Mouse (Mus musculus) adrenal gland, postnatal 36 days (tissue): ENCODE measurements around the gene Tmbim6. TPM values are rescaled to one million over a fixed set of nuclear protein-coding genes. Genes with fewer than 3 reads are reported as not detected.
"Not testable (repeated sequence)": the region's sequence is repeated elsewhere in the genome, so short reads cannot be mapped to it uniquely, and the experiment has no call there.

Source experiments
- DNase-seq, 2 experiments: peaks; one replicate each; pipeline ENCODE4 v3.0.0; 2021; ENCODE audit warnings: mixed read lengths in 1 of 2
- total RNA-seq, 2 experiments: library from RNA; stranded (reverse); gene quantifications; 2 replicates each; pipeline ENCODE4 v1.2.3; 2021

Tmbim6 gene
- total RNA-seq, 2 experiments from 2014 or later: 506 to 839 TPM

DNA sequence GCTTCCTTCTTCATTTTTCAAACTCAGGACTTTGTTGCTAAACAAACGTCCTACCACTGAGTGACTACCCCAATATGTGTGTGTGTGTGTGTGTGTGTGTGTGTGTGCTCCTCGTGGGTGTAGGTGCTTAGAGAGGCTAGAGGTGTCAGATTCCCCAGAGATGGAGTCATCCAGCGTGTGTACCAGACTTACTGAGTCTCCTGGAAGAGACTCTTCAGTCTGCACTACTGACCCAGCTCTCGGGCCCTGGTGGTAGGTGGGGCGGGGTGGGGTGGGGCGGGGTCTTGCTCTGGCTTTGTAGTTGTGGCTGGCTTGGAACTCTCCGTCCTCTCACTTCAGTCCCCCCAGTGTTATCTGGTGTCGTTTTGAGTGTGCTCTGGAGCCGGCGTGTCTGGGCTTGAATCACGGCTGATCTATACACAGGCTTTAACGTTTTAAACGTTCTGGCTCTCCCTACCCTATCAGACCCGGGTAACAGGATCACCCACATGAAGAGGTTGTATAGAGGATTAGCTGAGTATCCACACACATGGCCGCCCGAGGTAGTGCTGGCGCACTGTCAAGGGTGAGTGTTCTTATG is 25.1 kb downstream of the Tmbim6 start:
- DNase-seq: no peak

DNA sequence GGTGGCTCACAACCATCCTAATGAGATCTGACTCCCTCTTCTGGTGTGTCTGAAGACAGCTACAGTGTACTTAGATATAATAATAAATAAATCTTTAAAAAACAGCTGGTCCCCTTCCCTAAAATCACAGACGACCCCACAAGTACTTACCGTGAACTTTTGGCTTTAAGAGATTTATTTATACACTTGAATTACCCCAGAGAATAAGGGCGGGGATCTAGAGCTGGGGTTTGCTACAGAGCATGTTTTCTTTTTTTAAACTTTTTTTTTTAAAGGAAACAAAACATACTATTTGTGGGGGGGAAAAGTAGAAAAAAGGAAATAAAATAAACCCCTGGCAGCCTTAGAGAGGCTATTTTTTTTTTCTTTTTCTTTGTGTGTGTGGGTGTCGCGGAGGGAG is 27.4 kb downstream of the Tmbim6 start:
- no peak for DNase-seq

DNA sequence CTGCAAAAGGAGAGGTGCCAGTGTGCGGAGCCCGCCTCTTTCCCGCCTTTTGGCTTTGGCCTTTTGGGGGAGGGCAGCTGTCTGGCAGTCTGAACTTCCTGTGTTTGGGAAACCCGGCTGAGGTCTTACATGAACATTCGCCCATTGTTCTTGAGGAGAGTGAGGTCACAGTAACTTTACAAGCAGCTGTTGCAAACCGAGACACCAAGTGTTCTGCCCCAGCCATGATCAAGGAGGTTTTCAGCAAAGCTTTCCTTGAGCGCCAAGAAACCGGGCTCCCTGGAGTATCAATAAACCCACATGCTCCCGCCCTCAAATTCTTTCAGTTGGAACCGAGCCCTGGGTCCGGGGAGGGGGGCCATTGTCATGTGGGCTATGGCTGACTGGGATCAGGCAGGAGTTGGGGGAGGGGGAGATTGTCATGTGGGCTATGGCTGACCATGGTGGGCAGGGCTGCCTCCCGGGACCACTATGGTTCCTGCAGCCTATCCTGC is 27.9 kb downstream of the Tmbim6 start:
- peak; percentile 51 to 72 for DNase-seq

DNA sequence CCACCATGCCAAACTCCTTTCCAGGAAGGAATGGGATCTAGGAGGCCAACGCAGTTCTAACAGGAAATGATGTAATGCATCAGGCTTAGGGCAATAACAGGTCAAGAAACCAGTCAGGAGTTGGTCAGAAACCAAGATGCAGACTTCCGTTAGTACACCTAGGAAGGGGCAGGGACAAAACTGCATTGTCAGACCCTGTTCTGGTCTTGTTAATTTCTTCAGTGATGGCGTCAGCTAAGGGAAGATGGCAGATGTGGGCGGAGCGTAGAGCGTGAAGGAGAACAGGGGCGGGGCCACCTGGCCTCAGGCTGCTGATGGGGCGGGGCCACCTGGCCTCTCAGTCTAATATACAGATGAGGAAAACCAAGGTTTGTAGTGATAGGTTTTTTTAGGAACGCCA is 28.5 kb downstream of the Tmbim6 start:
- peak; percentile 28 to 52 for DNase-seq

DNA sequence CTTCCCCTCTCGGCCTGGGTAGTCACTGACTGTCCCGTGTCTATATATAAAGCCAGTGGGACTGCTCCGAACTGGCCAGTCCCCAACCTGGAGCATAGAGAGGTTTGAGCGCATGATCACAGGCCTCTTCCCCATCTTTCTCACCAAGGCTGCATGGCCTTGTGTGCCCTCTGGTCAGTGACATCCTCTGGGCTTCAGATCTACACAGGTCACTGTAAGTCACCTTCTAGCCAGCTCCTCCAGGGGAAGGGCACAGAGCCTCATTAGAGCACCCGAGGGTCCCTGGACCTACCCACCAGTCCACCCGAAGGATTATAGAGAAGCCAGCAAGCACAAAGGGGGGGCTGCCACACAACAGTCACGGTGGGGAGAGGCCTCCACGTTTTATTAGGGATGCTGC is 29.0 kb downstream of the Tmbim6 start:
- no peak for DNase-seq

DNA sequence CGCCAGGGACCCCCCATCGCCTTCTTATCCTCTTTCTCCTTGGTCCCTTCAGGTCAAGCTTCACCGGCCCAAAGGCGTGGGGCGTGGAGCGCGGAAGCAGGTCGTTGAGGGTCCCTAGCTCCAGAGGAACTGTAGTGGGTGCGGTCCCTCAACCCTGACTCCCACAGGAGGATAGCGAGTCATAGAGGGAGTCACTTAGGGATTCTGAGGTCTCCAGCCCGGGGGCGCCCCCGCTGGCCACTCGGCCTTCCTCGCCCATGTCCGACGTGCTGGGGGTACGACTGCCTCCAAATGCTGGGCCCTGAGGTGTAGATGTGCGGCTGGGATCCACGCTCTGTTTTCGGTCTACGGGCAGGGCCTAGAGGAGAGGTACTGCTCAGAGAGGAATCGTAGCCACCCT is 29.9 kb downstream of the Tmbim6 start:
- DNase-seq: no peak

DNA sequence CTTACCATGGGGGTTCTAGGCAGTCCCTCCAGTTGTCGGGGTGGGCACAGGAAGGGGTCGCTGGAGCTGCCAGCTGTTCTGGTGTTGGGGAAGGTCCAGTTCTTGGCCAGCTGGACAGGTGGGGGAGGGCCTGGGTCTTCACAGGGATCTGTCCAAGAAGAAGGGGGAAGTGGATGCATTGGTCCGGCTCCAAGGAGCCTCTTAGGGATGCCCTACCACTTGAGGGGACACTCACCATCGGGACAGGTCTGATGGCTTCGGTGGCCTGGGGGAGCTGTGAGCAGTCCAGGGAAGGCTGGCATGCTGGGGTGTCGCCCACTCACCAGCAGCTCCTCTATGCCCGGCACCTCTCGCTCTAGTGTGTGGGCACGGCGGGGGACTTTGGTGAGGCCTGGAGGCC is 30.4 kb downstream of the Tmbim6 start:
- DNase-seq: no peak

DNA sequence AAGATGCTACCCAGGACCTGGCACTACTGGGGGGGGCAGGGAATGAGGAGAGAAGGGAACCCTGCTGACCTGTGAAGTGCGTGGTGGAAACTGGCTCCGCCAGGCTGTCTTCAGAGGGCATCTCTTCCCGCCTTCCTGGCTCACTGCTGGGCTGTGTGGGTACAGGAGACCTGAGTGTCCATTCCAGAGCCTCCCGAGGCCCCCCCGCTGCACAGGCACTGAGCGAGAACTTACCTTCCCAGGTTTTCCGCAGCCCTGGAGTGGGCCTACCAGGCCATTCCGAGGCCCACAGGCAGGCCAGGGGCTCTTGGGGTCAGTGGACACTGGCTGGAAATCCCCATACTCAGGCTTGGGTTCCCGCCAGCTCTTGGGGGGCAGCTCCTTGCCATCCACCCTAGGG is 31.2 kb downstream of the Tmbim6 start:
- no peak for DNase-seq

DNA sequence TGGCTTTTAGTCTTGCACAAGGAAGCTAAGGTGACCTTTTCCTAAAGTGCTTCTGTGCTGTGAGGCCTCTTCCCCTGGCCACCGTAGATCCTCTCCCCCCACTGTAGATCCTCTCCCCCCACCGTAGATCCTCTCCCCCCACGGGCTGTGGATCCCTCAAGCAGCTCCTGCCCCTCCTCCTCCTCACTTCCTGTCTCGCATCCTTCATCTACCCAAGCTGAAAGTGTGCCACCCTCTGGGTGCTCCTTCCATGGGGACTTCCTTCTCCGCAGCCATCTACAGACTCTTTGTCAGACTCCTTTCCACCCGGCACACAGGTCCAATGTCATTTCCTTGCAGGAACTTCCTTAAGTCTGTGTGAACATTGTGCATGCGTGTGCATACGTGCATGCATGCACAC is 37.7 kb downstream of the Tmbim6 start:
- DNase-seq: no peak

DNA sequence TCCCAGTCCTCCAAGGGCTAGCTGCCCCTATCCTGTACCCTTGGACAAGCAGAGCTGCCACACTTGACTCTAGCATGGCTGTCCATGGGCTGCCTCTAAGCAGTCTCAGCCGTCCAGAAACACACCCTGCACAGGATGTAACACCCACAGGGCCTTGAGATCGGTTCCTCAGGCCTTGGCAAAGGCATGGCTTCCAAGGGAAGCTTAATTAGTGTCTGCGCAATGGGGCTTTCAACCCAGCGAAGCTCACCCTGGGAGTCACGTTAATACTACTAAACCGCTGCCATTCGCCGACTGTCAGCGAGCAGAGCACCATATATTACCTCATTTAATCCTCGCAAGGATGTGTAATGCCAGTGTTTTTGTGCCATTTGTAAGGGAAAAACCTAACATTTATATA is 38.4 kb downstream of the Tmbim6 start:
- peak in 1 of 2 experiments; percentile 20 for DNase-seq

DNA sequence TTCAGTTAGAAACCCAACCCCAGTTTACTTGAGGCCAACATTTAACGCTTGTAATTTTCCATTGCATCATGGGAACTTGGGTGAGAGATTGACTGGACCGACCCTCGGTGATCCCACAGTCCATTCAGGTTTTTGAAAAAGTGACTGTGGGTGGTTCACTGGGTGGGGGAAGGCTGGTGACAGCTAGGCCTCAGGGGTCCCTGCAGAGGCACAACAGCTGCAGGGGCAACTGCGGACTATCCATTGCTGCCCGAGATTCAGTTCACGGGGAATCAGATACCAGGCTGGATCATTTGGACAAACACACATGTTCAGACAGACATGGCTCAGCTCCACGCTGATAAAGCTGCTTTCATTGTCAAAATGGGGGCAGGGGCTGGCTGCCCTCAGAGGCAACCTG is 38.8 kb downstream of the Tmbim6 start:
- DNase-seq: no peak

DNA sequence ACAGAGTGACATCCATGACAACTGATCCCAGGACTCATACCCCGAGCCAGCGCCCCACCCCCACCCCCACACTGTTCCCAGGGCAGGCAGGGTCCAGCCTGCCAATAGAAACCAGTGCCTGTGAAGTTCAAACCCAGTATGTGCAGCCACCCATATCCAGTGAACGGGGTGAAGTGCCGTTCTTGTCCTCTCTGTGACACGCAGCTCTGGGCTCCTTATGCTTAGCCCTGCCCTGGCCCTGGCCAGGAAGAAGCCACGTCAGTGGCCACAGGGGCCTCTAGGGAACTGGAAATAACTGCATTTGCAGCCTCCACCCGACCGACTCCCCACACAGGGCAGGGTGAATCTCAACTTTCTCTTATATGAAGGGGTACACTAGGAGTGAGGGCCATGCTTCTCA is 39.3 kb downstream of the Tmbim6 start:
- DNase-seq: peak in 1 of 2 experiments; percentile 28

DNA sequence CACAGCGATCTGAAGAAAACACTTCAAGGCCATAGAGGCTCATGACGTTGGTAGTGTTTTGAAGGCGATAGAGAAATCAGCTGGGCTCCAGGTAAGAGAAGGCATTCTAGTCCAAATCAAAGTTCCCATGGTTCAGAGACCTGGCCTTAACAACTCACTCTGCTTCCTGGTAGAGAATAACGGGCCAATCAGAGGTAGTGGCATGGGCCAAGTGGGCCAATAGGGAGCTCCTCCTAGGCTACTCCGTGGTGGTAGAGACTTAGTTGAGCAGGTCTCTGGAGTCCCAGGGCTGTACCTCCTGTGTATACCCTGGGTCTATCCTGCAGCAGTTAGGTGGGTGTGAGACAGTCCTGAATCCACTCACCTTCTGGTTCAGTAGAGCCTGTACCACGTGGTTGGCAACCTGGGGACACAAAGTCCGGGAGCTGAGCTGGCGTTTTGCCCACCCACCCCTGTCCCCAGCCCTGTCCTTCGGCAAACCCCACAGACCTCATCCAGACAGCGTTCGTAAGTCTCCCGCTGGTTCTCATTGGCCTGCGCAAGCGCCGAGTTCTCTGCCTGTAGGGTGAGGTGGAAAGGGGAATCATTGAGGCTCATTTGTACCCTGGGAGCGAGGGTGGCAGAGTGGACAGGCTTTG is 40.5 kb downstream of the Tmbim6 start:
- DNase-seq: peak in 1 of 2 experiments; percentile 25

DNA sequence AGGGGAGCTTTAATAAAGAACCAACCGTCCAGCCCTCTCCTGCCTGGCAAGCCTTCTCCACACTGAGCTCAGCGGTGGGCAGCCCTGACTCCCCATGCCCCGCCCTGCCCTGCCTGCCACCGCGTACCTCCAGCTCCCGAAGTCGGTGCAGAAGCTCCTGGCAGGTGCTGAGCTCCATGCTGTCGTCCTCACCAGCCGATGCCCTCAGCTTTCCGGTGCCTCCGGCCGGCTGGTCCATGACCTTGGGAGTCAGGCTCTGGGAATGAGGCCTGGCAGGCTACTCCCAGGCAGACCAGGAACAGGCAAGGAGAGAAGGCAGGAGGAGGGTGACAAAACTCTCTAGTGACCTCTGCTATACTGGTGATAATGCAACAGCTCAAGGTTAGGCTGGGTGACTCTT is 41.2 kb downstream of the Tmbim6 start:
- DNase-seq: peak; percentile 82 to 83

DNA sequence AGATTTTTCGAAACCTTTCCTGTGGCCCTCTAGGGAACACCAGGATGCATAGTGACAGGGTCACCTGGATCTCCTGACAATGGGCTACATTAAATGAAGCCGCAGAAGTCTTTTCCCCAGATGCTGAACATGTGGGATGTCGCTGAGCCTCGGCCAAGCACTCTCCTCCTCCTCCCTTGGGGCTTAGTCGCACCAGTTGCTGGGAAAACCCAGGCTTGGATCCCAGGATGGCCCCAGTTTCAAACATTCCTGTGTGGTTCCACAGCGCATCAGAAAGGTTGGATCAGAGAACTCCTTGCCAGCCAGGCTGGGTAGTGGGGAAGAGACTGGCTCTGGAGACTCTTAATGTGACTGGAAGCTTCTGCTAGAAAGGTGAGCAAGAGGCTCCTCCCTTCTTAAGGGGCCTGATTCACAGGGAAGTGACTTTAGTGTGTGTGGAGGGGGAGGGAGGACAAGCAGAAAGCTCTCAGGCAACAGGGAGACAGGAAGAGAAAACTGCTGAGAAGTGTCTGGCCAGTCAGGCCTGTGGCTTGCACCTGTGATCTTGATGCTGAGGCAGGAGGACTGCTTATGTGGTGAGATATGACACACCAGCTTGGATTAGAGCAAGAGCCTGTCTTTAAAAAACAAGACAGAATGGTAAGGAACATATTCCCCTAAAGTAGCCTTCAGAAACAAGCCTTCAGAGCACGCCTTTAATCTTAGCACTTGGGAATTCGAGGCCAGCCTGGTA is 46.5 kb downstream of the Tmbim6 start:
- DNase-seq: no peak

DNA sequence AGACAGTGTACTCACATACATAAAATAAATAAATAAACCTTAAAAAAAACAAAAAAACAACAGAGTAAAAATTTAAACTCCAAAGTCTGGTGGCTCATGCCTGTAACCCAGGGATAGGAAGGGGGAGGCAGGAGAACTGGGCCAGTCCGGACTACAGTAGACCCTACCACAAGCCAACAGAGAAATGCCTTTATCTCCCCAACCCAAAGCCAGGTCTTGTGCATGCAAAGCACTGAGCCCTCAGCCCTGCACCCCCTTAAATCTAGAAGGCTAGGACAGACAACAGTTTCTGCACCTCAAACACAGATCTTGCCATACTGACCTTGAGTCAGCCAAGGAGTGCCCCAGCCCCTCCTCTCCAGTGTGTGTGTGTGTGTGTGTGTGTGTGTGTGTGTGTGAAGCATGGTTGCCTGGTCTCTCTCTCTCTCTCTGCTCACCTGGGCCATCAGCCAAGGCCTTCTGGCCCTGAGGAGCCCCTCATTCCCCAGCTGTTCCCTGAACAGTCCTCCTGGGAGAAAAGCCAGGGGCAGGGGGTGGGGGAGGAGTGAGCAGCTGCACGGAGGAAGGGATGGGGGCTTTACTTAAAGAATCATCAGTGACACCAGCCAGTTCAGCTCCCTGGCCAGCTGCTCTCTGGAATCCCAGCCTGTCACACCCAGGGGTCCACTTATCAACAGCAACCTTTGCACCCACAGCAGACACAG is 47.6 kb downstream of the Tmbim6 start:
- peak in 1 of 2 experiments; percentile 55 for DNase-seq

DNA sequence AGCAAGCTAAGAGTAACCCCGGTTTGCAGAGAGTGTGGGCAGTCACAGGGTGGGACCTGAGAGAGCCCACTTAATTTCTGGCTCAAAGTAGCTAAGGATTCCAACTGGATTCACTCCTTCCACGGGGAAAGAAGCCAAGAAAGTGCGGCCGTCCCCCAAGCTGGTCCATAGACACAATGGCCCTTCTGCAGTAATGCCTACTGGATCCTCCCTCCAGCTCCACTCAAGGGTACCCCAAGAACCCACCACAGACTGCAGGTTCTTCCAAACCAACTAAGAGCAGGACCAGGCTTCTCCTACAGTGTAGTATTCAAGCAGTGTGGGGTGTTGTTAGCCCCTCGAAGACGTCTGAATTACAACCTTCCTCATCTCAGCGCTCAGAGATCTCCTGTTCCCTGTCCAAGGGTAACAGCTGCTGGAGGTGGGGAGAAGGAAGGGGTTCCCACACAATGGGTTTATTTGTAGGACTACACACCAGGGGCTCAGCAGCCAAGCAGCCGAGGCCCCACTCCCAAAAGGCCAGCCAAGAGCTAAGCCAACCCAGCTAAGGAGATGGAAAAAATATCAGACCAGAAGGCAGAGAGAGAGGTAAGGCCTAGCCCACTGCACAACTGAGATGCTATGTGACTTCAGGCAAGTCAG is 48.3 kb downstream of the Tmbim6 start:
- no peak for DNase-seq

DNA sequence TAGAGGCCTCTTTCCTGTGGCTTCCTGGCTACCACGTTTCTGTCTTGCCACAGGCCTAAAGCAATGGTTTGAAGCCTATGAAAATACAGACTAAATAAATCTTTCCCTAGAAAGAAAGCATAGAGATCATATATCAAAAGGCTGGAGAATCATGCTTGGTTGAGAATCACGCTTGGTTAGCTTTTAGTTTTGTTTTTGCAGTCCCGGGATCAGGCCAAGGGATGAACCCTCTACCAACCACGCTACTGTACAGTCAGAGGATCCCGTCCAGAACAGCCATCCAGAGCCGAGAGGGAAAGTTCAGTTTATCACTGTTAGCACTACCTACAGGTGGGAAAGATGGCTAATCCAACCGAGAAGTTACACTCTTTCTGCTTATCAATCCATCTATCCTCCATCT is 49.7 kb downstream of the Tmbim6 start:
- DNase-seq: no peak

DNA sequence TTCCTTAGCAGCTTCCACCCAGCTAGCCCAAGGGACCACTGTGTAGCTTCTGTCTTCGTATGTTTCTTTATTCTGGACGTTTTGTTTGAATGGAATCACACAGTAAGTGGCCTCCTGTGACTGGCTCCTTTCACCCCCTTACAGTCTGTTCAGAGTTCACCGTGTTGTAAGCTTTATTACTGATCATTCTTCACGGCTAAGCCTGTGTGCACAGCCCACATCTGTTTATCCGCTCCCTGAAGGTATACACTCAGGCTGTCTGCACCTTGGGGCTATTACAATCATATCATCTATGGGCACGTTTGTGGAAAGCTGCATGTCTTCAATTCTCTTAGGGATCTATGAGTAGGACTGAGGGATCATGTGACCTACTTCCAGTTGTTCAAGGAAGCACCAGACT is 52.9 kb downstream of the Tmbim6 start:
- DNase-seq: no peak

DNA sequence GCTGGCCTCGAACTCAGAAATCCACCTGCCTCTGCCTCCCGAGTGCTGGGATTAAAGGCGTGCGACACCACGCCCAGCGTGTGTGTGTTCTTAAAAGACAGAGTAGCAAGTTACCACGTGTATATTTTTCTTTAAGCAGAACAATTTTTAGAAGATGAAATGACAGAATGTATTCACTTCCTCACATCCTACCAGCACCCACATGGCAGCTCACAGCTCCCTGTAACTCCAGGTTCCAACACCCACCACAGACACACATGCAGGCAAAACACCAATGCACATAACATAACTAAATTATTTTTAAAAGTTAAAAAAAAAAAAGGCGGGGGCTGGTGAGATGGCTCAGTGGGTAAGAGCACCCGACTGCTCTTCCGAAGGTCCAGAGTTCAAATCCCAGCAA is 53.5 kb downstream of the Tmbim6 start:
- not testable (repeated sequence) for DNase-seq

DNA sequence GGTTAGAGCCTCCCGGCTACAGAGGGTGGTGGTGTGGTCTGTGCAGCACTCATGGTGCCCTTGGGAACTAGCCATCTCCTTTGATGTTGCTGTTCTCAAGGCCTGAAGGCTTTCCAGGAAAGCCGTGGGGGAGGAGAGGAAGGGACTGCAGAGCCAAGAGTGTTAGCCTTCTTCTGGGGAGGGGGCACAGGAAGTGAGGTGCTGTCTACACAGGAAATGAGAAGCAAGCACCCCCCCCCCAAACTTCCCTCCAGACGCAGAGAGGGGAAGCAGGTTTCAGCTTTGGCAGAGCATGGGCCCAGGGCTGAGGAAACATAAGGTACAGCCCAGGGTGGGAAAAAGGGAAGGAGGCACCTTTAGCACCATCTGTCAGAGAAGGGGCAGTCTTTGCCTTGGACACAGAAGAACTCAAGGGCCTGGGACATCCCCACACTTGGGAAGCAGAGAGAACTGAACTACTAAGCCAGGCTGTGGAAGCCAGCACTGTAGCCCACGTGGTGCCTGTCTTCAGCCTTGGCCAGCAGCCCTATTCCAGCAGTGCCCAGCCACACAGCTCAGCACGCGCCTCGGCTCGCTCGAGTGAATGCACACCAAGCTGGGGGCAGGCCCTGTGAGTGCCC is 56.6 kb downstream of the Tmbim6 start:
- peak; percentile 84 to 87 for DNase-seq

DNA sequence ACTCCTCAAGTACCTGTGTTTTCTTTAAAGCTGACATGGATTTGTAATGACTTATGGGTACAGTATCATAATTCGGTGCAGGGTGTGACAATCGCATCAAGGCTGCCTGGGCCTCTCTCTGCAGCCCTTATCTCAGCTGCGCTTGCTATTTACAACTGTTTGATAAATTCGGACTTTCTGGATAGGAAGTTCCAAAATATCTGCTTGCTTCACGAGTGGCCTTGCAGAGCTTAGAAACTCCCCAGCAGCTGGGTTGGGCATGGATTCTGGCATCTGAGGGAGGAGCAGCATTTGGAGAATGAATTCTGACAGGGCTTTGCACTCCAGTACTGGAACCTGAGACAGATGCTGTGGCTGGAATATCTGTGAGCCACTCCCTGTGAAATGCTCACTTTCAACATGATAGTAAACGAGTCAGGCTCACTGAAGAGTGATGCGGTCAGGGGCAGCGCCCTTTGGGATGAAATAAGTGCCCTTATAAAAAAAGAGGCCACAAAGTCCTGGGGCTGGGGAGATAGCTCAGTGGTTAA is 57.1 kb downstream of the Tmbim6 start:
- DNase-seq: peak; percentile 53 to 62
